Mouse (Mus musculus) cerebellum, adult 2 months (tissue): ENCODE measurements around the gene Zfp277.

Experiments used
- CTCF ChIP-seq: fragments of 200-500 bp; IDR thresholded peaks from 2 replicates; pipeline ENCODE4 v1.5.1; 2011; ENCODE audit warnings: low read depth, mild to moderate bottlenecking, control low read depth, low read length, moderate library complexity, borderline replicate concordance; ENCODE audit not compliant: insufficient read depth
- POLR2A ChIP-seq: fragments of 200-500 bp; IDR thresholded peaks from 2 replicates; pipeline ENCODE4 v1.6.1; 2011; ENCODE audit warnings: low read length, control low read depth, borderline replicate concordance; ENCODE audit not compliant: insufficient read depth

DNA sequence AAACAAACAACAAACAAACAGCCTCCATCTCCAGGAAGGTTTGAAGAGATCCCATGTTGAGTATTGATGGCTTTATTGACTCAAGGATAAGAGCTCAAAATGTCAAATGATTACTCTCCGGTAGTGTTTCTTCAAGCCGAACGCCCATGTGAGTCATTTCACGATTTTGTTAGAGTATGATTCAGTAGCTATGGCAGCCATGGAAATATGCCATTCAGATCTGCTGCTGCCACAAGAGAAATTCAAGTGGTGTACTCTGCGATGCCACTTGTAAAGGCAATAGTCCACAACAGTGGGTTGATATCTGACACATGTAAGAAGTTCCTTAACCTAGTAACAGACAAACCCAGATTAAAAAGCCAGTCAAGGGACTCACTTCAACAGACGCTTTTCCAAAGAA is 62.0 kb downstream of the Zfp277 start:
- TF ChIP-seq POLR2A (no peak), CTCF (no peak)
